Mouse (Mus musculus) frontal cortex, postnatal 25 days (tissue): ENCODE results near the gene Atraid.

Source experiments
- DNase-seq, 2 experiments: peaks; one replicate each; pipeline ENCODE4 v3.0.0; 2022; ENCODE audit warnings: low spot score in 2 of 2

Gene Atraid

GRCm38 (mm10) chr5:31094799-31095691 is 46.9 kb downstream of the Atraid start:
- no peak for DNase-seq

GRCm38 (mm10) chr5:31095711-31096480 is 47.8 kb downstream of the Atraid start:
- DNase-seq = no peak
